Mouse (Mus musculus): Measurements from ENCODE around the gene Tctn1.

Tctn1 gene

GRCm38 (mm10) chr5:122285767-122286150, 21.5 kb upstream of the Tctn1 start:
- no peak for DNase-seq (ENCODE audit: low spot score in 2 of 2)

GRCm38 (mm10) chr5:122285029-122285766, 20.9 kb upstream of the Tctn1 start:
- peak in 1 of 2 experiments; percentile 35 for DNase-seq (ENCODE audit: low spot score in 2 of 2)

- DNase-seq (ENCODE audit: low spot score in 2 of 2) = peak; percentile 83 to 93
Measured at GRCm38 (mm10) chr5:122284183-122285028, 20.1 kb upstream of the Tctn1 start, which contains the start of gene Pptc7. TSS of gene Pptc7 (plus strand) at chr5:122284365.

- DNase-seq (ENCODE audit: low spot score in 2 of 2) = no peak
Measured at GRCm38 (mm10) chr5:122283828-122284182, 19.5 kb upstream of the Tctn1 start.

GRCm38 (mm10) chr5:122280827-122281462, 16.7 kb upstream of the Tctn1 start:
- DNase-seq (ENCODE audit: low spot score in 2 of 2) = peak; percentile 42 to 67

- no peak for DNase-seq (ENCODE audit: low spot score in 2 of 2)
Measured at GRCm38 (mm10) chr5:122280422-122280826, 16.2 kb upstream of the Tctn1 start.

- no peak for DNase-seq (ENCODE audit: low spot score in 2 of 2)
Measured at GRCm38 (mm10) chr5:122279799-122280421, 15.7 kb upstream of the Tctn1 start.

- no peak for DNase-seq (ENCODE audit: low spot score in 2 of 2)
Measured at GRCm38 (mm10) chr5:122278946-122279345, 14.7 kb upstream of the Tctn1 start.

- no peak for DNase-seq (ENCODE audit: low spot score in 2 of 2)
Measured at GRCm38 (mm10) chr5:122274785-122275184, 10.5 kb upstream of the Tctn1 start.

GRCm38 (mm10) chr5:122272821-122273220, 8.6 kb upstream of the Tctn1 start:
- DNase-seq (ENCODE audit: low spot score in 2 of 2) = no peak

- DNase-seq (ENCODE audit: low spot score in 2 of 2) = no peak
Measured at GRCm38 (mm10) chr5:122268858-122269604, 4.8 kb upstream of the Tctn1 start.

- peak; percentile 40 to 71 for DNase-seq (ENCODE audit: low spot score in 2 of 2)
Measured at GRCm38 (mm10) chr5:122267899-122268298, 3.6 kb upstream of the Tctn1 start.

GRCm38 (mm10) chr5:122267136-122267535, 2.9 kb upstream of the Tctn1 start:
- no peak for DNase-seq (ENCODE audit: low spot score in 2 of 2)

- no peak for DNase-seq (ENCODE audit: low spot score in 2 of 2)
Measured at GRCm38 (mm10) chr5:122265942-122266341, 1.7 kb upstream of the Tctn1 start.

GRCm38 (mm10) chr5:122265187-122265586, 927 bp upstream of the Tctn1 start:
- no peak for DNase-seq (ENCODE audit: low spot score in 2 of 2)

- no peak for DNase-seq (ENCODE audit: low spot score in 2 of 2)
Measured at GRCm38 (mm10) chr5:122262104-122262503, 2.2 kb downstream of the Tctn1 start.

- DNase-seq (ENCODE audit: low spot score in 2 of 2) = no peak
Measured at GRCm38 (mm10) chr5:122258027-122258741, 6.1 kb downstream of the Tctn1 start.

- no peak for DNase-seq (ENCODE audit: low spot score in 2 of 2)
Measured at GRCm38 (mm10) chr5:122251895-122252606, 12.2 kb downstream of the Tctn1 start.

GRCm38 (mm10) chr5:122249281-122249680, 15.0 kb downstream of the Tctn1 start:
- DNase-seq (ENCODE audit: low spot score in 2 of 2) = no peak

- no peak for DNase-seq (ENCODE audit: low spot score in 2 of 2)
Measured at GRCm38 (mm10) chr5:122247934-122248333, 16.3 kb downstream of the Tctn1 start.
